Mouse (Mus musculus) neural tube, embryonic 14.5 days (tissue): ENCODE data around the gene Cacna1s. TPM values are rescaled to one million over a fixed set of nuclear protein-coding genes. Genes with fewer than 3 reads are reported as not detected.

Source experiments
- ATAC-seq: fragments of 200-750 bp; cut with Nextera tagmentation; 2 replicates; pipeline ENCODE4 v1.8.0; 2017; ENCODE audit warnings: low read depth, mild to moderate bottlenecking, moderate TSS enrichment, moderate library complexity
- H3K27ac ChIP-seq: fragments of 300-500 bp; sonication (generic); 2 replicates; pipeline ENCODE4 v1.5.1; 2014; ENCODE audit warnings: low read depth, mild to moderate bottlenecking, control low read depth, low read length, moderate library complexity, mixed read lengths
- H3K27me3 ChIP-seq: fragments of 300-500 bp; sonication (generic); 2 replicates; pipeline ENCODE4 v1.6.1; 2014; ENCODE audit warnings: low read length; ENCODE audit not compliant: control insufficient read depth, insufficient read depth
- H3K36me3 ChIP-seq: fragments of 300-500 bp; sonication (generic); 2 replicates; pipeline ENCODE4 v1.6.1; 2014; ENCODE audit warnings: low read length, mixed read lengths; ENCODE audit not compliant: control insufficient read depth, insufficient read depth
- H3K4me1 ChIP-seq: fragments of 300-500 bp; sonication (generic); 2 replicates; pipeline ENCODE4 v1.6.1; 2014; ENCODE audit warnings: low read length; ENCODE audit not compliant: control insufficient read depth, insufficient read depth
- H3K4me2 ChIP-seq: fragments of 300-500 bp; sonication (generic); 2 replicates; pipeline ENCODE4 v1.6.1; 2014; ENCODE audit warnings: mild to moderate bottlenecking, low read depth, low read length, control low read depth
- H3K4me3 ChIP-seq: fragments of 300-500 bp; sonication (generic); 2 replicates; pipeline ENCODE4 v1.5.1; 2014; ENCODE audit warnings: low read depth, low read length, control low read depth, mixed read lengths
- H3K9ac ChIP-seq: fragments of 300-500 bp; sonication (generic); replicated peaks from 2 replicates; pipeline ENCODE4 v1.6.1; 2014; ENCODE audit warnings: low read depth, mild to moderate bottlenecking, control low read depth, low read length, mixed read lengths
- H3K9me3 ChIP-seq: fragments of 300-500 bp; sonication (generic); 2 replicates; pipeline ENCODE4 v1.6.1; 2016; ENCODE audit warnings: low read length; ENCODE audit not compliant: control insufficient read depth
- WGBS: fragments of 180-500 bp; shearing (Covaris S2); extraction: QIAGEN DNeasy Blood & Tissue Kit; methylation state at CpG from one replicate; pipeline ENCODE4 v1.1.7; 2014; 5-methylcytosine and 5-hydroxymethylcytosine counted together
- polyA plus RNA-seq: library from polyadenylated mRNA; unstranded; fragments of >200 nt; fragmentation: Nextera tagmentation; extraction: Ambion mirVana; gene quantifications from 2 replicates; pipeline ENCODE4 v1.2.1, GENCODE M21; 2014

Cacna1s gene
- polyA plus RNA-seq, 1 experiment from 2014 or later: 0.20 TPM

- Histone ChIP-seq H3K9me3 (no peaks in the 10 kb centered on the region), H3K27ac (no peak overlapping the region), H3K4me1 (no peaks in the 10 kb centered on the region), H3K4me3 (no peak overlapping the region), H3K36me3 (no peaks in the 10 kb centered on the region), H3K9ac (no peak overlapping the region), H3K4me2 (no peak overlapping the region), H3K27me3 (no peaks in the 10 kb centered on the region)
- no peak for ATAC-seq
- 84% methylated on average over 3 of the region's 3 CpGs for WGBS
Measured at GRCm38 (mm10) chr1:136093726-136094125, 41.2 kb downstream of the Cacna1s start.

GRCm38 (mm10) chr1:136094807-136095206, 42.3 kb downstream of the Cacna1s start:
- Histone ChIP-seq H3K4me3 (no peak overlapping the region), H3K4me1 (no peaks in the 10 kb centered on the region), H3K9me3 (no peaks in the 10 kb centered on the region), H3K9ac (no peak overlapping the region), H3K27me3 (no peaks in the 10 kb centered on the region), H3K36me3 (no peaks in the 10 kb centered on the region), H3K4me2 (no peak overlapping the region), H3K27ac (no peak overlapping the region)
- WGBS: 89% methylated on average over 5 of the region's 5 CpGs
- ATAC-seq: no peak

DNA sequence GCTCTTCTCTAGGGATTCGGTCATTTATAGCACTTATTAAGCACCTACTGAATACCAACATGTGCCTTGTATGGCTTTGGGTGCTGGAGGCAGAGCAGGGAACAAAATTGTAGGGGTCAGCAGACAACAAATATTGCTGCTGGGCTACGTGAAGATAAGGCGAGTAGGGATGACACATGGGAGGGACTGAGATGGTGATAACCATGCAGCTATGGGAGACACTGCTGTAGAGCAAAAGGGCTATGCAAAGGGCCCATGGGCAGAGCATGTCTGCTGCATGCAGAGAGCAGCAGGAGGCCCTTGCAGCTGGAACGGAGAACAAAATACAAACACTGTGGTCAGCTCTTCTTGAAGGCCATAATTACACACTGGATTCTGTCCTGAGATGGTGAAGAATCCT, 49.5 kb downstream of the Cacna1s start:
- peaks cover 10% of the 10 kb centered on the region; the same call in 1 of the 2 replicates for H3K4me1 ChIP-seq
- no peak overlapping the region for H3K4me3 ChIP-seq
- no peaks in the 10 kb centered on the region for H3K27me3 ChIP-seq
- no peaks in the 10 kb centered on the region for H3K36me3 ChIP-seq
- no peak overlapping the region for H3K27ac ChIP-seq
- H3K9me3 ChIP-seq: no peaks in the 10 kb centered on the region
- H3K9ac ChIP-seq: no peak overlapping the region
- no peak overlapping the region for H3K4me2 ChIP-seq
- WGBS: 79% methylated on average over 4 of the region's 4 CpGs
- no peak for ATAC-seq

DNA sequence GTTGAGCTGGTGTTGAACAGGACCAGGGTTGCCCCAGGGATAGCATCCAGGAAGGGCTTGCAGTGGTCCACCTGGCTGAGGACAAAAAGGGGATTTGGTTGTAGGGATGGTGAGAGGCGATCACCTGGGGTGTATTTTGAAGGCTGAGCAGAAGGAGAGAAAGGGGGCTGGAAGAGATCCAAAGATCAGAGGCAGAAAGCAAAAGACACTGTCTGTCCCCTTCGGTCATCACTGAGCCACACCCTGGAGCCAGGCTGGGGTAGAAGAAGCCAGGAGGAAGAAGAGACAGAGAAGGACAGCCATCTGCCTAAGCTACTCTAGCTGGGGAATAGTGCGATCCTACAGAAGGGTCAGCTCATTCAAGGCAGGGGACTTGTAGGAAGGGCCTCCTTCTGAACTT, 50.0 kb downstream of the Cacna1s start:
- H3K36me3 ChIP-seq: no peaks in the 10 kb centered on the region
- H3K27me3 ChIP-seq: no peaks in the 10 kb centered on the region
- peaks cover 10% of the 10 kb centered on the region; the same call in 1 of the 2 replicates for H3K4me1 ChIP-seq
- ATAC-seq: no peak
- no peak overlapping the region for H3K27ac ChIP-seq
- H3K9ac ChIP-seq: no peak overlapping the region
- no peak overlapping the region for H3K4me2 ChIP-seq
- H3K4me3 ChIP-seq: no peak overlapping the region
- WGBS: 76% methylated on average over 3 of the region's 3 CpGs
- H3K9me3 ChIP-seq: no peaks in the 10 kb centered on the region

GRCm38 (mm10) chr1:136102981-136103380, 50.4 kb downstream of the Cacna1s start:
- Histone ChIP-seq H3K4me3 (no peak overlapping the region), H3K27me3 (no peaks in the 10 kb centered on the region), H3K36me3 (no peaks in the 10 kb centered on the region), H3K9me3 (no peaks in the 10 kb centered on the region), H3K27ac (no peak overlapping the region), H3K4me2 (no peak overlapping the region), H3K4me1 (peaks cover 10% of the 10 kb centered on the region; the same call in 1 of the 2 replicates), H3K9ac (no peak overlapping the region)
- WGBS: 59% methylated on average over 2 of the region's 2 CpGs
- ATAC-seq: 0 out of 2 replicates have a peak, but pooled peaks have one; percentile 33

- H3K4me2 ChIP-seq: no peak overlapping the region
- H3K4me3 ChIP-seq: no peak overlapping the region
- H3K4me1 ChIP-seq: peaks cover 10% of the 10 kb centered on the region; the same call in 1 of the 2 replicates
- H3K27ac ChIP-seq: no peak overlapping the region
- H3K36me3 ChIP-seq: no peaks in the 10 kb centered on the region
- H3K9ac ChIP-seq: no peak overlapping the region
- H3K27me3 ChIP-seq: no peaks in the 10 kb centered on the region
- 82% methylated on average over 7 of the region's 7 CpGs for WGBS
- H3K9me3 ChIP-seq: no peaks in the 10 kb centered on the region
- no peak for ATAC-seq
Measured at GRCm38 (mm10) chr1:136103696-136104095, 51.1 kb downstream of the Cacna1s start.

DNA sequence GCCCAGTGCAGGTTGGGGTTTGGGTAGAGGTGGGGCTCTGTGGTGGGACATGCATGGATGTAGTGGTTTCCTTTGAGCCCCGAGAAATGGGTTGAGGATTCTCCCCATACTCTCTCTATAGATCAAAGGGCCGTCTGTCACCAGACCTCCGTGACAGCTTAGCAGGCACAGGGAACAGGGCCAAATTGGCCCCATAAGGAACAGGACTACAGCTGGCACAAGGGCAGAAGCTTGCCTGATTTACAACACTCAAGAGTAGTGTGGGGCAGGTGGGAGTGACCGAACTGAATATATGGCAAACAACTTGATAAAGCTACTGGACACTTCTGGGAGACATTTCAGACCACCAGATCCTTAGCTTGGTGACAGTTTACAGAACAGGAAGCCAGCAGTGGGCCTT, 52.2 kb downstream of the Cacna1s start:
- H3K4me2 ChIP-seq: no peak overlapping the region
- no peaks in the 10 kb centered on the region for H3K36me3 ChIP-seq
- H3K9me3 ChIP-seq: no peaks in the 10 kb centered on the region
- no peak overlapping the region for H3K4me3 ChIP-seq
- H3K4me1 ChIP-seq: peaks cover 10% of the 10 kb centered on the region; the same call in 1 of the 2 replicates
- H3K27me3 ChIP-seq: no peaks in the 10 kb centered on the region
- H3K27ac ChIP-seq: no peak overlapping the region
- WGBS: 19% methylated on average over 4 of the region's 4 CpGs
- H3K9ac ChIP-seq: no peak overlapping the region
- peak; percentile 67; the same call in 1 of the 2 replicates for ATAC-seq

GRCm38 (mm10) chr1:136109464-136109863, 56.9 kb downstream of the Cacna1s start:
- Histone ChIP-seq H3K9me3 (no peaks in the 10 kb centered on the region), H3K9ac (no peak overlapping the region), H3K27ac (no peak overlapping the region), H3K36me3 (no peaks in the 10 kb centered on the region), H3K4me3 (no peak overlapping the region), H3K4me1 (peaks cover 7% of the 10 kb centered on the region; the same call in 1 of the 2 replicates), H3K27me3 (no peaks in the 10 kb centered on the region), H3K4me2 (no peak overlapping the region)
- WGBS: 90% methylated on average over 2 of the region's 2 CpGs
- ATAC-seq: no peak

- Histone ChIP-seq H3K9ac (no peak overlapping the region), H3K9me3 (no peaks in the 10 kb centered on the region), H3K4me1 (peaks cover 8% of the 10 kb centered on the region; the same call in 1 of the 2 replicates), H3K27ac (no peak overlapping the region), H3K36me3 (no peaks in the 10 kb centered on the region), H3K4me3 (no peak overlapping the region), H3K27me3 (no peaks in the 10 kb centered on the region), H3K4me2 (no peak overlapping the region)
- 35% methylated on average over 3 of the region's 3 CpGs for WGBS
- no peak for ATAC-seq
Measured at GRCm38 (mm10) chr1:136116183-136116582, 63.6 kb downstream of the Cacna1s start.
